Mouse (Mus musculus): ENCODE measurements around the gene Necap2. TPM values are rescaled to one million over a fixed set of nuclear protein-coding genes. Genes with fewer than 3 reads are reported as not detected.

The Necap2 gene
- total RNA-seq, 2 experiments from 2014 or later: 41.6 to 42.2 TPM

DNA sequence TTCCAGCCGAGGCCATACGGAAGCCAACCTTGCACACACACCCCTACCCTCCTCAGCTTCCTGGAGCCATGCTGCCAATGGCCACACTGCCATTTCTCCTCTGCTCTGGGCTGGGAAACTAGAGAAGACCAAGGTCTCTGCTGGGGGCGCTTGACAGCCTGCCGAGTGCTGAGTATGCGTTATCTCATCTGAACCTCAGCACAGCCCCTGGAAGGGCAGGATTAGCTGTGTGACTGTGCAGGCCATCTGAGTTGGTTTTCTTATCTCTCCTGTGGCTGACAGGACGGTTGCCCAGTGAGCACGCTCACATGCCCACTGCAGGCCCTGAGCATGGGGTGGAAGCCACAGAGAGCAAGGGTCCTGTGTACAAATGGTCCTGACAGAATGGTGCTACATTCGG, 9.5 kb downstream of the Necap2 start:
- DNase-seq (ENCODE audit: low spot score in 2 of 2): no peak
- TF ChIP-seq CTCF (conservative IDR thresholded peaks at IDR 0.05): no peak
- Histone ChIP-seq H3K4me3 (no peak overlapping the region), H3K27ac (no peak overlapping the region)

DNA sequence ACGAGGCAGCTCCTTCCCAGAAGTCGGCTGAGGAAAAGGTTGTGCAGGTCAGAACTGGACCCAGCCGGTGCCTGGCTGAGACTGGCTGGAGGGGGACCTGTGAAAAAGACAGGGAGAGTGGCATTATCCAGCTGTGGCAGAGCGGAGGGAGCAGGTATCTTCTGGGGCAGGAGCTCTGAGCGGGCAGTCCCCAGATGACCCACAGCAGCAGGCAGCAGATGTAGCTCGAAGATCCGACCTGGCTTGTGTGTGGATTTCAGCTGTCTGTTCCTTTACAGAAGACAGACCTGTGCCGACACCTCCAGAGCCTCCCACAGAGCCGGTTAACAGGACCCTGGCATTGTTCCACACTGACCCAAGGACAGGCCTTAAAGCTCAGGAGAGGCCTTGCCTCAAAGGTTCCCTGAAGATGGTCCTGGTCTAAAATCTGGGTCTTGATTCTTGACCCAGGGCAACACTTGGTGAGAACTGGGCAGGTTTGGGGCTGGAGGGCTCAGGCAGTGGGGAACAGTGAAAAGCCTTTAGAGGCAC, 10.6 kb downstream of the Necap2 start:
- no peak overlapping the region for H3K27ac ChIP-seq
- no peak for DNase-seq (ENCODE audit: low spot score in 2 of 2)
- TF ChIP-seq CTCF (conservative IDR thresholded peaks at IDR 0.05): no peak
- H3K4me3 ChIP-seq: no peak overlapping the region

DNA sequence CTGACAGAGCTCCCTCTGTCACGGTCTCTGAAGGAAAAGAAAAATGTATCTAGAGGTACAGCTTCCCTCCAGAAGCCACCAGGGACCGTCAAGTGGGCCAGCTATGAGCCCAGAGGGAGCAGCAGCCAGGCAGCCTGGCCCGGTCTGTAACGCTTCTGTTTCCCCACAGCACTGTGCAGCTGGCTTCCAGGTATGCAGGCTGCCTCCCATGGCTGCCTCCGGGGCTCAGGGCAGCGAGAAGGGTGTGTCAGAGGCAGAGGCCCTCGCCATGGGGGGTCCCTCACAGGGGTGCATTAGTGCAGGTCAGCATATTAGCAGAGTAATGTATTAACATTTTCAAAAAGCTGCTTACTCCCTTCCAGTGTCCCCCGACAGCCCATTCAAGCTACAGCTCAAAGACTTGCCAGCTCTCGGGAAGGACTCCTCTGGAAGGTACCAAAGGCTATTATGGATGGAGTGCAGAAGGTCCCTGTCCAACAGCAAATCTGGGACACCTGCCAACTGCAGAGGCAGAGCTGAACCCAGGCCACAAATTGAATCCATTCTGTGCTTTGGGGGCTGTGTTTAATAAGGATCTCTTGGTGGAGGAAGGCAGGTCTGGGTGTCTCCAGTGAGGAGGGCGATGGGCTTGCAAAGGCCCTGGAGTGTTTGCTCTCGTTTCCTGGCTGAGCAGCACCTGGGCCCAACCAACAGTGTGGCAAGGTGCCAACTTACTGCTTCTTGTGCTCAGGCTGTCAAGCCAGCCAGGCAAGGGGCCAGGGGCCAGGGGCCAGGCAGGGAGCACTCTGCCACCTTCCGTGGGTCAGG, 11.2 kb downstream of the Necap2 start:
- Histone ChIP-seq H3K4me3 (no peak overlapping the region), H3K27ac (no peak overlapping the region)
- no peak for DNase-seq (ENCODE audit: low spot score in 2 of 2)
- TF ChIP-seq CTCF (conservative IDR thresholded peaks at IDR 0.05): no peak

DNA sequence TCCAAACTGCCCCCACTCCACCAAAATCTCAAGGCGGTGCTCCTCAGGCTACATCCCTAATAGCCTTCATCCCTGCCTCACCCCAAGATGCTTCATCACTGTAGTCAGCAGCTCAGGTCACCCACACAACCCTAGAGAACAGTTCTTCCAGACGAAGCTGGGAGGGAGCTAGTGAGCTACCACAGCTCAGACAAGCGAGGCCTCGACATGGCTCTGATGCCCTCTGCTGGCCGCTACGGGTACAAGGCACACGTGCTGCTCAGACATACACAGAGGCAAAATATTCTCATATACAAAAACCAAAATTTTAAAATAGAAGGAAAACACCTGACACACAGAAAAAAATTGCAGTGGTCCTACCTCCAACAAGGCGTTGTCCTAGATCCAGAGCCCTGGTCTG, 13.0 kb downstream of the Necap2 start:
- peak; percentile 95 for TF ChIP-seq CTCF (conservative IDR thresholded peaks at IDR 0.05)

DNA sequence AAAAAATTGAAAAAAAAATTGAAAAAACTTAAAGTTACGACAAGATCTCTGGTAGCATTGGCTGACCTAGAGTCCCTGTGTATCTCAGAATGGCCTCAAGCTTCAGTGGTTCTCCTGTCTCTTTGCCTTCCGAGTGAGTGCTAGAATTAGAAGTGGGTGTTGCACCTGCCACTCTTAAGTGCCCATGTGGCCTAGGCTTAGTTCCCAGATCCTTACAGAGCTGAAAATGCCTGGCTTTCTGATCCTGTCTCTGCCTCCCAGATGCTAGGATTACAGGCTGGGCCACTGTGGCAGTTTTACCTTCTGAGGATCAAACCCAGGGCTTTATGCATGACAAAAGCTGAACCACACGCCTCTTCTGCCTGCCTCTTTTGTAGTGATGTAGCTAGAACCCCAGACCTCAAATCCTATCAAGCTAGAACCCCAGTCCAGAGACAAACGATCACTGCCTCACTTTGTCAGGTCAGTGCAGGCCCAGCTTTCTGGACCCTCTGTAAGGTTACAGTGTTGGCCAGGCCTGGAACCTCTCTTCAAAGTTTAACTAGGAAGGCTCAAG, 14.0 kb downstream of the Necap2 start:
- TF ChIP-seq CTCF (conservative IDR thresholded peaks at IDR 0.05): no peak
- Histone ChIP-seq H3K27ac (no peak overlapping the region), H3K4me3 (no peak overlapping the region)
- no peak for DNase-seq (ENCODE audit: low spot score in 2 of 2)

More for the DNA sequence above, 13.0 kb downstream of the Necap2 start:
- DNase-seq (ENCODE audit: low spot score in 2 of 2): peak; percentile 80 to 83
- Histone ChIP-seq H3K4me3 (no peak overlapping the region), H3K27ac (no peak overlapping the region)

DNA sequence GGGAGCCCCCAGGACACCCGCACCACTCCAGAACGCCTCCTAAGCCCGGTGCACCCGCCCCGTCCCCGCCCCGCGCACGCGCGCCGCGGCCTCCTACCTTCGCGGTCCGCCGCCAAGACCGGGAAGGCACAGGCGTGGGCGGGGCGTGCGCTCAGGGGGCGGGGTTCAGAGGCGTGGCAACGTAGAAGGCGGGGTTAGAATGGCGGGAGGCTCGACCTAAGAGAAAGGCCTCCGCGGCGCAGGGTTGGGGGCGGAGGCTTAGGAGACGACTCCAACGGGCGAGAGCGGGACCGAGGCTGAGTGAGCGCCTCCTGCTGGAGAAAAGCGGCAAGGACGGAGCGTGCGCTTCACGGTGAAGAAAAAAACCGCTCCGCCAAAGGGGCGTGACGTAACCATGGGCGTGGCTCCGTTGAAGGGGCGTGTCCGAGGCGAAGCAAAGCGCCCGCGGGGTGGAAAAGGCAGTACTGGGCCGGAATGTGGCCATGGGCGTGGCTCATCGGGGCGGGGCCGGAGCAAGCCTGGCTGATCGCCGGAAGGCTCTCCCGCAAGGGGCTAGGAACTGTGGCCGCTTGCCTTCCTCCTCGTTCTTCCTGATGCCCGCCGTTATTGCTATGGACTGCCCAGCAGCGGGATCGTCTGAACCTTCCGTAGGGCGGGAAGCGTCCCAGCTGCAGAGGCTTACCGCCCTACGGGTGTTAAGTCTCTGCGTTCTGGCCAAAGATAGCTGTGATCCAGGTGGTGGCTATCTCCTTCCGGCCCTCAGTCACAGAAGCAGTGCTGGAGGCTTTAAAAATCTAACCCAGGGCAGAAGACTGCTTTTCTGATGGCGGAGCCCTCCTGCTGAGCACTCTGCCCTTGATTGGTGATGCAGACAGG, 17.5 kb downstream of the Necap2 start, which contains the start of gene Crocc:
Gene Crocc (minus strand): TSS at position 125 of the 876 bp plus-strand sequence.
- TF ChIP-seq CTCF (conservative IDR thresholded peaks at IDR 0.05): peak; percentile 95
- H3K27ac ChIP-seq: peak within 1 kb of the TSS; percentile 92
- H3K4me3 ChIP-seq: peak within 1 kb of the TSS; percentile 70
- DNase-seq (ENCODE audit: low spot score in 2 of 2): peak; percentile 98 to 100

DNA sequence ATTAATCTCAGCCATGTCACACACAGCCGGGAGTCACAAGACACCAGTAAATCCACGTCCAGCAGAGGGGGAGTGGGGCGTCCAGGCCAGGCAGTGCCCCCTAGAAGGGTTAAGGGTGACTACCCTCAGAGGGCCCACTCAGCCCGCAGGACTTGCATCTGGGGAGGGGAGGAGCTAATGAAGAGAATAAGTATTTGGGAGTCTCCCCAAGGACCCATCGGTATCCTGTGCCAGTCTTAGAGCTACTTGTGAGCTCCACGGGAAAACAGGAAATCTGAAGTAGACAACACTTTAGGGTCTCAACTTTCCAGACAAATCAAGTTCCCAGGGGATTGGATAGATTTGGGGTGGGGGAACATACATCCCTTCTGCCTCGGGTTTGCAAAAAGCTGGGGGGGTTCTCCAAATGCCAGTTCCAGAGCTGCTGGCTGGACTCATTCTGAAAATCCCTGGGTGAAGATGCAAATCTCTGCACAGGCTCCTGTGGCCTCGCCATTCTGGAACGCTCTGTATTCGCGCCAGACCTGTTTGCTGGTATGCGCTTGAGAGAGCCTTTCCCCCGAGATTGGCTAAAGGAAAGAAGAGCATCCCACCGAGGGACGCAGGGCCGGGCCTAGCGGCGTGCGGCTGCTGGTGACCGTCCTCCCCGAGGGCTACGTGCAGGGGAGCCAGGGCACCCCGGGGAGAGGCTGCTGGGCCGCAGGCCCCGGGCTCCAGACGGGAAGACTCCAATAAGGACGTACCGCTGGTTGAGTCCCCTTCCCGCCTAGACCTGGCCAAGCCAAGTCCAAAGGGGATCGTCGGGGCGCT, 18.3 kb downstream of the Necap2 start:
- no peak for TF ChIP-seq CTCF (conservative IDR thresholded peaks at IDR 0.05)
- Histone ChIP-seq H3K4me3 (peak overlapping the region; percentile 70), H3K27ac (peak overlapping the region; percentile 92)
- DNase-seq (ENCODE audit: low spot score in 2 of 2): no peak

DNA sequence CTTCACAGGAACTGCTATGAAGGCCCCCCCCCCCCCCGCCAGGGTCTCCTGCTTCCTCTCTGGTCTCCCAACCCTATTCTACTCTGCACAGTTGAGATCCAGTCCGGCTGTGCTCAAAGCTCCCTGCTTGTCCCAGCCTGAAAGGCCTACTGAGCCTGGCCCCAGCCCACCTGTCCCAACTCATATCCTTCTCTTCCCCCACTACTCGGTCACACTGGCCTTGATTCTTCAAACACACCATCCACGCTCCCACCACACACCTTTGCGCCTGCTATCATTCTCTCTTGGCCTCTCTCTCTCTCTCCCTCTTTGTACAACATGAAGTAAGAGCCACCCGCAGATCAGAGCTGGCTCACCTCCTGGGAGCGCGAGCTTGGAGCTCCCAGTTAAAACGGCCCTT, 19.3 kb downstream of the Necap2 start:
- Histone ChIP-seq H3K27ac (no peak overlapping the region), H3K4me3 (no peak overlapping the region)
- no peak for DNase-seq (ENCODE audit: low spot score in 2 of 2)
- no peak for TF ChIP-seq CTCF (conservative IDR thresholded peaks at IDR 0.05)

DNA sequence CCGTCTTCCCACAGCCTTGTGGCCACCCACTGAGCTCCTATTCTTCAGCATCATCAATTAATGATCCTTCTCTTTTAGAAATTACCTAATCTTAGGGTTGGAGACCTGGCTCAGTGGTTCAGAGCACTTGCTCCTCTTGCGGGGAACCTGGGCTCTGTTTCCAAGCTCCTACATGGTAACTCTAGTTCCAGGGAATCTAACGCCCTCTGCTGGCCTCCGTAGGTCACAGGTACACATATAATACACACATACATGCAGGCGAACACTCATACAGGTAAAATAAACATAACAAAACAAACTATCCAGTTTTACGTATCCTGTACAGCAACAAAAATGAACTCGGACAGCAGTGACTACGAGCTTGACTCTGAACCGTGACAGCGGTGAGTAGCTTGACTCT, 21.2 kb downstream of the Necap2 start:
- peak; percentile 35 for TF ChIP-seq CTCF (conservative IDR thresholded peaks at IDR 0.05)
- no peak for DNase-seq (ENCODE audit: low spot score in 2 of 2)
- Histone ChIP-seq H3K27ac (0 out of 2 replicates have a peak overlapping the region, but pooled peaks have one; percentile 54), H3K4me3 (no peak overlapping the region)

DNA sequence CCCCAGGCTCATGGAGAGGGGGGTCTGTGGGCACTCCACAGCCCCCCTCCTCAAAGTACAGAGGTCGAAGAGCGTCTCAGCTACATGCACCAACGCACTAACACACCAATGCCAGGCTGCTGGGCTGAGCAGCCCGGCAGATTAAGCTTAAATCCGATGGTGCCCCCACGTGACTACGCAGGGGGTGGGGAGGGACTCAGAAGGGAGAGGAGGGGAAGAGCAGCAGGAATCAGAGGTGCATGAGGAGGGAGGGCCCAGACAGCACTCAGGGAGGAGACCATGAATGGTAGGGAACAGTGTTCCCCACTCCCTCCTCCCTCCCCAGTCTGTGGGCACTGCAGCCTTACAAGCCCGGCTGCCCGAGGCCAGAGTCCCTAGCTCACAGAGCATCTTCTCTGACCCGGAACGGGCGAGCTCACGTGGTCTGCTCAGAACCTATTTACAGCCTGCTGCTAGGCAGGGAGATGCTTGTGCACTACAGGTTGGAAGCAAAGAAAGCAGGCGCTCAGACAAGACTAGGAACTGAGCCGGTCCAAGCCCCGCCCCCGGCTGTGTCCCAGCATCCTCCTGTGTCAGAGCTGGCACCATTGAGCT, 24.5 kb downstream of the Necap2 start:
- TF ChIP-seq CTCF (conservative IDR thresholded peaks at IDR 0.05): no peak
- peak overlapping the region; percentile 57 for H3K4me3 ChIP-seq
- peak; percentile 78 for DNase-seq (ENCODE audit: low spot score in 2 of 2)
- H3K27ac ChIP-seq: peak overlapping the region; percentile 95

DNA sequence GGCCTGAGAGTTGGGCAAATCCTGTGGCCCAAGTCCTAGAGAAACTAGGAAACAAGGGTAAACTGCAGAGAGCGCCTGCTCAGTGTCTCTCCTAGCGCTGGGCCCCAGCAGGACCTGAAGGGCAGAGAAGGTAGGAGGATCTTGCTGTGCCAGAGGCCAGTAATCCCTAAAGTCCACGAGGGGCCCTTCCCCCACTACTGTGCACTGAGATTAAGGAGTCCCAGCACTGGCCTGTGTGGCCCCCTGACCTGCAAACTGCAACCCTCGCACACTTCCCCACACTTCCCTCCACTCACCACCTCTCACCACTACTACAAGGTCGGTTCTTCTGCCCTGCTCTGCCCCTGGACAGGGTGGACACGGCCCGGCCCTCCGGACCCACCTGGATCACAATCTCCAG, 25.0 kb downstream of the Necap2 start:
- DNase-seq (ENCODE audit: low spot score in 2 of 2): no peak
- no peak for TF ChIP-seq CTCF (conservative IDR thresholded peaks at IDR 0.05)
- peak overlapping the region; percentile 57 for H3K4me3 ChIP-seq
- peak overlapping the region; percentile 95 for H3K27ac ChIP-seq

DNA sequence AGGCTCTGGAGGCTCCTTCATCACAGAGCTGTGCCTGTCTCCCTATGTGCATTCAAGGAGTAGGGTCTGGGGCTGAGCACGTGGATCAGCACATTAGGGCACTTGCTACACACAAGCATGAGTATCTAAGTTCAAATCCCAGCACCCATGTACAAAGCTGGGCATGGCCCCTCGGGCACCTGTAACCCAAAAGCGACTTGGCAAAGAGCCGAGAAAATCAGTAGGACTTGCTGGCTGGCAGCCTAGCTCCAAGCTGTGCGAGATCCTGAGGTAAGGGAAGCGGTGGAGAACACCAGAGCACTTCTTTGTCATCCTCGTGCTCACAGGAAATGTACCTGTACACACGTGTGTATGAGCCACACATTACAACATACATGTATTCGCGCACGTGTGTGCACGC, 25.7 kb downstream of the Necap2 start:
- peak overlapping the region; percentile 57 for H3K4me3 ChIP-seq
- peak overlapping the region; percentile 95 for H3K27ac ChIP-seq
- DNase-seq (ENCODE audit: low spot score in 2 of 2): no peak
- no peak for TF ChIP-seq CTCF (conservative IDR thresholded peaks at IDR 0.05)
